Mouse (Mus musculus): ENCODE results near the gene Kcns1. TPM values are rescaled to one million over a fixed set of nuclear protein-coding genes. Genes with fewer than 3 reads are reported as not detected.

Kcns1 gene
- polyA plus RNA-seq, 1 experiment from 2014 or later = 0.27 TPM

GRCm38 (mm10) chr2:164142021-164142420, 28.9 kb downstream of the Kcns1 start:
- Histone ChIP-seq H3K4me2 (ENCODE audit: low read length) (no peak overlapping the region), H3K27ac (ENCODE audit: low read depth, low read length) (no peak overlapping the region), H3K4me1 (ENCODE audit: control insufficient read depth, insufficient read depth, low read length) (no peaks in the 10 kb centered on the region), H3K27me3 (replicated peaks; ENCODE audit: control insufficient read depth, insufficient read depth, low read length) (no peaks in the 10 kb centered on the region), H3K4me3 (ENCODE audit: low read depth, low read length) (no peak overlapping the region), H3K36me3 (ENCODE audit: control insufficient read depth, insufficient read depth, low read length) (no peaks in the 10 kb centered on the region), H3K9me3 (replicated peaks; ENCODE audit: control insufficient read depth, low read length) (no peaks in the 10 kb centered on the region), H3K9ac (ENCODE audit: low read length) (no peak overlapping the region; the same call in 1 of the 2 replicates)
- 61% methylated on average over 10 of the region's 10 CpGs for WGBS
- no peak for ATAC-seq
- peak; percentile 26 for DNase-seq (ENCODE audit: low spot score)

GRCm38 (mm10) chr2:164137754-164138153, 33.2 kb downstream of the Kcns1 start:
- ATAC-seq (no peak), DNase-seq (ENCODE audit: low spot score) (no peak)
- no peak overlapping the region for H3K27ac ChIP-seq (ENCODE audit: low read depth, low read length)
- no peaks in the 10 kb centered on the region for H3K4me1 ChIP-seq (ENCODE audit: control insufficient read depth, insufficient read depth, low read length)
- H3K4me2 ChIP-seq (ENCODE audit: low read length) = no peak overlapping the region
- no peak overlapping the region for H3K9ac ChIP-seq (ENCODE audit: low read length)
- H3K27me3 ChIP-seq (replicated peaks; ENCODE audit: control insufficient read depth, insufficient read depth, low read length) = no peaks in the 10 kb centered on the region
- WGBS = 71% methylated on average over 6 of the region's 6 CpGs
- H3K36me3 ChIP-seq (ENCODE audit: control insufficient read depth, insufficient read depth, low read length) = 0 out of 2 replicates have a peak, but pooled peaks cover 8% of the 10 kb centered on the region
- H3K4me3 ChIP-seq (ENCODE audit: low read depth, low read length) = no peak overlapping the region
- no peaks in the 10 kb centered on the region for H3K9me3 ChIP-seq (replicated peaks; ENCODE audit: control insufficient read depth, low read length)

DNA sequence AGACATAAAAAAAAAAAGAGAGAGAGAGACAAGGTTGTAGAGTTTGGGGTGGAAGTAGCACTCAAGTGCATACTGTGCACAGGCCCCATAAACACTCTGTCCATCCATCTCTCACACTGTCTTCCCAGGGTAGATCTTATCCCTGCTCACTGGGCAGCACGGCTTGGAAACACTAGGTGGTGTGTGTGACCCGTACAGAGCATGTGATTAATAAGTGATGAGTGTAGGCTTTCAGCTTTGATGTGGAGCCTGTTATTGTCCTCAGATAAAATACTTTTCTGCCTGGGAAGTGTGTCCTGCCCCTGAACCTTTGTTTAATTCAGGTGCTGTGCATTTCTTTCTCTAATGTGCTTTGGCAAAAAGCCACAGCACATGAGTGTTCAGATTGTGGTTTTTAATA, 34.5 kb downstream of the Kcns1 start:
- ATAC-seq (no peak), DNase-seq (ENCODE audit: low spot score) (peak; percentile 5)
- no peak overlapping the region for H3K4me3 ChIP-seq (ENCODE audit: low read depth, low read length)
- 20% methylated on average over 2 of the region's 2 CpGs for WGBS
- no peak overlapping the region for H3K9ac ChIP-seq (ENCODE audit: low read length)
- H3K4me2 ChIP-seq (ENCODE audit: low read length) = no peak overlapping the region
- no peaks in the 10 kb centered on the region for H3K9me3 ChIP-seq (replicated peaks; ENCODE audit: control insufficient read depth, low read length)
- H3K36me3 ChIP-seq (ENCODE audit: control insufficient read depth, insufficient read depth, low read length) = 0 out of 2 replicates have a peak, but pooled peaks cover 8% of the 10 kb centered on the region
- no peak overlapping the region for H3K27ac ChIP-seq (ENCODE audit: low read depth, low read length)
- no peaks in the 10 kb centered on the region for H3K27me3 ChIP-seq (replicated peaks; ENCODE audit: control insufficient read depth, insufficient read depth, low read length)
- H3K4me1 ChIP-seq (ENCODE audit: control insufficient read depth, insufficient read depth, low read length) = no peaks in the 10 kb centered on the region

DNA sequence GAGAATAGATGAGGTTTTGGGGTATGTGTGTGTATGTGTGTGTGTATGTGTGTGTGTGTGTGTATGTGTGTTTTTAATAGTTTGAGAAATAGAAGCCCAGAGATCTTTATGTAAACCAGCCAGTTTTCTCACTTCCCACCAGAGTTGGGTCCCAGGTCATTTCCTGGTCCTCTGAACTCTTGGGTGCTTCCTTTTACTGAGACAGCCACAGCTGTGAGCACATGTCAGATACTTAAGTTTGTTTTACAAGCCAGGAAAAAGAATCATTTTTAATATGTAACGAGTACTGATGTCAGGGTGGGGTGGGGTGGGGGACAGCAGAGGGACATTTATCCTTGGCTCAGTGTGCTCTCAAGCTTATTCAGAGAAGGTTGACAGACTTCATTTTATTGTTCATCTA, 35.5 kb downstream of the Kcns1 start:
- no peaks in the 10 kb centered on the region for H3K4me1 ChIP-seq (ENCODE audit: control insufficient read depth, insufficient read depth, low read length)
- H3K9me3 ChIP-seq (replicated peaks; ENCODE audit: control insufficient read depth, low read length) = no peaks in the 10 kb centered on the region
- ATAC-seq (no peak), DNase-seq (ENCODE audit: low spot score) (no peak)
- H3K4me2 ChIP-seq (ENCODE audit: low read length) = no peak overlapping the region
- H3K9ac ChIP-seq (ENCODE audit: low read length) = no peak overlapping the region
- H3K4me3 ChIP-seq (ENCODE audit: low read depth, low read length) = no peak overlapping the region
- H3K27me3 ChIP-seq (replicated peaks; ENCODE audit: control insufficient read depth, insufficient read depth, low read length) = no peaks in the 10 kb centered on the region
- H3K27ac ChIP-seq (ENCODE audit: low read depth, low read length) = no peak overlapping the region
- 0 out of 2 replicates have a peak, but pooled peaks cover 8% of the 10 kb centered on the region for H3K36me3 ChIP-seq (ENCODE audit: control insufficient read depth, insufficient read depth, low read length)
- WGBS = 84% methylated on average over 1 of the region's 1 CpGs

- DNase-seq (ENCODE audit: low spot score) (peak; percentile 43), ATAC-seq (no peak)
- Histone ChIP-seq H3K9me3 (replicated peaks; ENCODE audit: control insufficient read depth, low read length) (no peaks in the 10 kb centered on the region), H3K4me3 (ENCODE audit: low read depth, low read length) (no peak overlapping the region), H3K36me3 (ENCODE audit: control insufficient read depth, insufficient read depth, low read length) (0 out of 2 replicates have a peak, but pooled peaks cover 8% of the 10 kb centered on the region), H3K4me1 (ENCODE audit: control insufficient read depth, insufficient read depth, low read length) (no peaks in the 10 kb centered on the region), H3K27me3 (replicated peaks; ENCODE audit: control insufficient read depth, insufficient read depth, low read length) (no peaks in the 10 kb centered on the region), H3K9ac (ENCODE audit: low read length) (no peak overlapping the region), H3K4me2 (ENCODE audit: low read length) (no peak overlapping the region), H3K27ac (ENCODE audit: low read depth, low read length) (no peak overlapping the region)
- WGBS = 76% methylated on average over 6 of the region's 6 CpGs
These were observed 36.4 kb downstream of the Kcns1 start for GRCm38 (mm10) chr2:164134563-164134962.

- Histone ChIP-seq H3K4me3 (ENCODE audit: low read depth, low read length) (no peak overlapping the region), H3K9me3 (replicated peaks; ENCODE audit: control insufficient read depth, low read length) (no peaks in the 10 kb centered on the region), H3K27me3 (replicated peaks; ENCODE audit: control insufficient read depth, insufficient read depth, low read length) (no peaks in the 10 kb centered on the region), H3K27ac (ENCODE audit: low read depth, low read length) (no peak overlapping the region), H3K36me3 (ENCODE audit: control insufficient read depth, insufficient read depth, low read length) (peaks cover 14% of the 10 kb centered on the region; the same call in 1 of the 2 replicates), H3K9ac (ENCODE audit: low read length) (no peak overlapping the region), H3K4me2 (ENCODE audit: low read length) (no peak overlapping the region), H3K4me1 (ENCODE audit: control insufficient read depth, insufficient read depth, low read length) (no peaks in the 10 kb centered on the region)
- 95% methylated on average over 1 of the region's 1 CpGs for WGBS
- DNase-seq (ENCODE audit: low spot score) (no peak), ATAC-seq (no peak)
These were observed 39.3 kb downstream of the Kcns1 start for GRCm38 (mm10) chr2:164131586-164131985.

- ATAC-seq = no peak
- Histone ChIP-seq H3K4me2 (ENCODE audit: low read length) (no peak overlapping the region), H3K4me1 (ENCODE audit: control insufficient read depth, insufficient read depth, low read length) (no peaks in the 10 kb centered on the region), H3K4me3 (ENCODE audit: low read depth, low read length) (no peak overlapping the region), H3K9ac (ENCODE audit: low read length) (no peak overlapping the region), H3K36me3 (ENCODE audit: control insufficient read depth, insufficient read depth, low read length) (peaks cover 19% of the 10 kb centered on the region; the same call in 1 of the 2 replicates), H3K27ac (ENCODE audit: low read depth, low read length) (no peak overlapping the region), H3K27me3 (replicated peaks; ENCODE audit: control insufficient read depth, insufficient read depth, low read length) (no peaks in the 10 kb centered on the region), H3K9me3 (replicated peaks; ENCODE audit: control insufficient read depth, low read length) (no peaks in the 10 kb centered on the region)
- no peak for DNase-seq (ENCODE audit: low spot score)
- 92% methylated on average over 12 of the region's 12 CpGs for WGBS
These were observed 42.1 kb downstream of the Kcns1 start for GRCm38 (mm10) chr2:164128576-164129411.

DNA sequence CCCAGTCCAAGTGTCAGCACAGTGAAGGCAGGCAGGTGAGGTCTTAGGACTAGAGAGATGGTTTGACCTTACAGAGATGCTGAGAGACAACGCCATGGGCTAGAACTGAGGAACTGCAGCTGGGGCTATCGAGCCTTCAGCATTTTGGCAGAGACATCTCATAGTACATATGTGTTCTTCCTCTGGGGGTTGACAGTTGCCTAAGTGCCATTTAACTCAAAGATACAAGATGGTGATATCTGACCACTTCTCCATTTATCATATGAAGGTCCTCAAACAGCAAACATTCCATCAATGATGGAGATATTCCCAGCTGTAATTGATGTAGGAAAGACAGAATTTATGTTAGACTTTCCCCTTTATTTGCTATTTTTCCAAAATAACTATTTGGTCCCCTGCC, 43.6 kb downstream of the Kcns1 start:
- WGBS = 97% methylated on average over 2 of the region's 2 CpGs
- Histone ChIP-seq H3K9me3 (replicated peaks; ENCODE audit: control insufficient read depth, low read length) (no peaks in the 10 kb centered on the region), H3K4me2 (ENCODE audit: low read length) (no peak overlapping the region), H3K27ac (ENCODE audit: low read depth, low read length) (no peak overlapping the region), H3K27me3 (replicated peaks; ENCODE audit: control insufficient read depth, insufficient read depth, low read length) (no peaks in the 10 kb centered on the region), H3K36me3 (ENCODE audit: control insufficient read depth, insufficient read depth, low read length) (peaks cover 23% of the 10 kb centered on the region; the same call in 1 of the 2 replicates), H3K4me3 (ENCODE audit: low read depth, low read length) (no peak overlapping the region), H3K9ac (ENCODE audit: low read length) (no peak overlapping the region), H3K4me1 (ENCODE audit: control insufficient read depth, insufficient read depth, low read length) (no peaks in the 10 kb centered on the region)
- ATAC-seq (no peak), DNase-seq (ENCODE audit: low spot score) (no peak)

- Histone ChIP-seq H3K4me2 (ENCODE audit: low read length) (no peak overlapping the region), H3K9me3 (replicated peaks; ENCODE audit: control insufficient read depth, low read length) (no peaks in the 10 kb centered on the region), H3K4me3 (ENCODE audit: low read depth, low read length) (no peak overlapping the region), H3K27ac (ENCODE audit: low read depth, low read length) (no peak overlapping the region), H3K4me1 (ENCODE audit: control insufficient read depth, insufficient read depth, low read length) (no peaks in the 10 kb centered on the region), H3K27me3 (replicated peaks; ENCODE audit: control insufficient read depth, insufficient read depth, low read length) (no peaks in the 10 kb centered on the region), H3K9ac (ENCODE audit: low read length) (no peak overlapping the region), H3K36me3 (ENCODE audit: control insufficient read depth, insufficient read depth, low read length) (peaks cover 25% of the 10 kb centered on the region)
- DNase-seq (ENCODE audit: low spot score) (peak; percentile 46), ATAC-seq (no peak)
- WGBS = 85% methylated on average over 13 of the region's 13 CpGs
These were observed 44.4 kb downstream of the Kcns1 start for GRCm38 (mm10) chr2:164126533-164126955.
